Mouse (Mus musculus): Measurements from ENCODE around the gene Haus7.

DNA sequence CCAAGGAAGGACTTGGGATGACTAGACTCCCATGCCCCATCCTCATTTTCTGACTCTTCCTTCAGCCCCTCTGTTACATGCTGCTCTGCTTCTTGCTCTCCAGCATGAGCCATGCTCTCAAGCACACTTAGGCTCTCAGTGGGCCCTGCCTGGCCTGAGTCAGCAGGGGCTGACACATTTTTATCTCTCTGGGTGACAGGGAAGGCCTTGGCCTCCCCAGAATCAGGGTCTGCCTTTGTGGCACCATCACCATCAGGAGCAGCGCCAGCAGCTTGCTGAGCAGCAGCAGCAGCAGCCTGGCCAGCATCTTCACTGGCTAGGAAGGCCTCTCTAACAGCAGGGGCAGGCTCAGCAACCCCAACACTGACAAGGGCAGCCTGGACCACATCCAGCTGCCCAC, 62.4 kb downstream of the Haus7 start:
- TF ChIP-seq GATA1 (IDR thresholded peaks at IDR 0.05; ENCODE audit: borderline replicate concordance, low read length) (no peak), FLI1 (IDR thresholded peaks at IDR 0.05; ENCODE audit: low read length) (no peak)

Data from megakaryocyte, embryonic 14.5 days (primary cell).